Mouse (Mus musculus): ENCODE data around the gene Galm. TPM values are rescaled to one million over a fixed set of nuclear protein-coding genes. Genes with fewer than 3 reads are reported as not detected.
A peak's percentile ranks its signal among the peaks of the same experiment; 100 is the strongest.

Galm gene
- total RNA-seq (2014; rRNA removed) (1.9 and 2.6 TPM in 2 replicates), polyA plus RNA-seq (2015; fragmentation: Nextera tagmentation; extraction: Ambion mirVana) (2.4 and 2.8 TPM in 2 replicates)

GRCm38 (mm10) chr17:80127331-80128251 lies at the start of gene Galm:
TSS of gene Galm (plus strand) at chr17:80127471.
- peak; percentile 71 for DNase-seq (ENCODE audit: low spot score)
- 6% methylated on average over 30 of the region's 30 CpGs for WGBS
- Histone ChIP-seq H3K27me3 (ENCODE audit: insufficient read depth, low read length) (no peaks in the 10 kb centered on the region), H3K9ac (replicated peaks; ENCODE audit: low read length) (peak within 1 kb of the TSS; percentile 44), H3K4me1 (ENCODE audit: insufficient read depth, low read length) (no peaks in the 10 kb centered on the region), H3K4me2 (ENCODE audit: low read depth, low read length) (peak within 1 kb of the TSS; percentile 83), H3K4me3 (ENCODE audit: low read length) (peak within 1 kb of the TSS; percentile 48), H3K9me3 (ENCODE audit: low read length) (no peaks in the 10 kb centered on the region), H3K27ac (peak within 1 kb of the TSS; percentile 27), H3K36me3 (ENCODE audit: insufficient read depth, low read length) (no peaks in the 10 kb centered on the region)
- no peak for TF ChIP-seq CTCF (IDR thresholded peaks at IDR 0.05; ENCODE audit: low read depth)
- ATAC-seq = peak; percentile 82

DNA sequence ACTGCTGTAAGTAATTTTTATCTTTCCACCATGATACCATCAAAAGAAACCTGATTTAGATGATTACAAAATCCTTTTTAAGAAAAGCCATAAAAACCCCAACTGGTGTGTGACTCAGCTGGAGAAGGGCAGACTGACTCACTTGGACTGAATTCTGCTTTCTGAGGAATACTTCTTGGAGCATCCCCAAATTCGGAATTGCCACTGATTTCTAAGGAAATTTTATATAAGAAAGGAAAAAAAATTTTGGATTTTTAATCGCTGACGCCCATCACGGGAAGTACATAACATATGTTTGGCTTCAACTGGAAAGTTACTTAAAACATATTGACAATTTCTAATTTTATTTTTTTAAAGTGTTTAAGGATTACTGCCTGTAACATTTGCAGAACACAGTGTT lies 48.5 kb upstream of the Galm start:
- no peak overlapping the region for H3K27ac ChIP-seq
- no peak overlapping the region for H3K9ac ChIP-seq (replicated peaks; ENCODE audit: low read length)
- no peaks in the 10 kb centered on the region for H3K27me3 ChIP-seq (ENCODE audit: insufficient read depth, low read length)
- no peak overlapping the region for H3K4me2 ChIP-seq (ENCODE audit: low read depth, low read length)
- H3K9me3 ChIP-seq (ENCODE audit: low read length) = no peaks in the 10 kb centered on the region
- no peaks in the 10 kb centered on the region for H3K4me1 ChIP-seq (ENCODE audit: insufficient read depth, low read length)
- DNase-seq (ENCODE audit: low spot score) = no peak
- no peak for ATAC-seq
- H3K36me3 ChIP-seq (ENCODE audit: insufficient read depth, low read length) = no peaks in the 10 kb centered on the region
- H3K4me3 ChIP-seq (ENCODE audit: low read length) = no peak overlapping the region
- 88% methylated on average over 4 of the region's 4 CpGs for WGBS
- no peak for TF ChIP-seq CTCF (IDR thresholded peaks at IDR 0.05; ENCODE audit: low read depth)

- H3K9ac ChIP-seq (replicated peaks; ENCODE audit: low read length) = no peak overlapping the region
- WGBS = 77% methylated on average over 6 of the region's 6 CpGs
- H3K4me1 ChIP-seq (ENCODE audit: insufficient read depth, low read length) = no peaks in the 10 kb centered on the region
- ATAC-seq = no peak
- TF ChIP-seq CTCF (IDR thresholded peaks at IDR 0.05; ENCODE audit: low read depth) = no peak
- DNase-seq (ENCODE audit: low spot score) = no peak
- no peak overlapping the region for H3K4me3 ChIP-seq (ENCODE audit: low read length)
- H3K4me2 ChIP-seq (ENCODE audit: low read depth, low read length) = no peak overlapping the region
- no peaks in the 10 kb centered on the region for H3K9me3 ChIP-seq (ENCODE audit: low read length)
- H3K27ac ChIP-seq = no peak overlapping the region
- H3K36me3 ChIP-seq (ENCODE audit: insufficient read depth, low read length) = no peaks in the 10 kb centered on the region
- H3K27me3 ChIP-seq (ENCODE audit: insufficient read depth, low read length) = no peaks in the 10 kb centered on the region
These were observed 44.0 kb upstream of the Galm start for GRCm38 (mm10) chr17:80083223-80083622.

DNA sequence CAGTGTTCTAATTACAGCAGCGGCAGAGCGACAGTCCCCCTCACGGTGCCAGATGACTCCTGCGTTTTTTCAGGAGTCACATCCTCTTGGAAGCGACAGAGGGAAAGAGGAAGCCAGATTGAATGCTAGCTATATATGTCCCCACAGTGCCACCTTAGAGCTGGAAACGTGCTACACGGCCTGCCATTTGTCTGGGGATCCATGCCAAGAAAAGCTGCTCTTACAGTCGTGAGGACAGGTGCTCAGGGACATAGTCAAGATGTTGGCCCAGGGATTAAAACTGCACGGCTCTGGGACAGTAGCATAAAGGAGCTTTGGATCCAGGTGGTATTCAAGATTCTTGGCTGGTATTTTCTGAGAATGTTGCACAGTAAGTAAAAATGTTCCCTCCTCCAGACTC lies 42.8 kb upstream of the Galm start:
- 63% methylated on average over 9 of the region's 9 CpGs for WGBS
- Histone ChIP-seq H3K4me3 (ENCODE audit: low read length) (no peak overlapping the region), H3K9me3 (ENCODE audit: low read length) (no peaks in the 10 kb centered on the region), H3K36me3 (ENCODE audit: insufficient read depth, low read length) (no peaks in the 10 kb centered on the region), H3K27ac (no peak overlapping the region), H3K27me3 (ENCODE audit: insufficient read depth, low read length) (no peaks in the 10 kb centered on the region), H3K4me2 (ENCODE audit: low read depth, low read length) (no peak overlapping the region), H3K9ac (replicated peaks; ENCODE audit: low read length) (no peak overlapping the region), H3K4me1 (ENCODE audit: insufficient read depth, low read length) (no peaks in the 10 kb centered on the region)
- TF ChIP-seq CTCF (IDR thresholded peaks at IDR 0.05; ENCODE audit: low read depth) = no peak
- DNase-seq (ENCODE audit: low spot score) = no peak
- ATAC-seq = no peak

- Histone ChIP-seq H3K9me3 (ENCODE audit: low read length) (no peaks in the 10 kb centered on the region), H3K4me3 (ENCODE audit: low read length) (no peak overlapping the region), H3K4me1 (ENCODE audit: insufficient read depth, low read length) (no peaks in the 10 kb centered on the region), H3K27ac (no peak overlapping the region), H3K9ac (replicated peaks; ENCODE audit: low read length) (no peak overlapping the region), H3K36me3 (ENCODE audit: insufficient read depth, low read length) (no peaks in the 10 kb centered on the region), H3K4me2 (ENCODE audit: low read depth, low read length) (no peak overlapping the region), H3K27me3 (ENCODE audit: insufficient read depth, low read length) (no peaks in the 10 kb centered on the region)
- ATAC-seq (no peak), DNase-seq (ENCODE audit: low spot score) (no peak)
- WGBS = 88% methylated on average over 11 of the region's 11 CpGs
- no peak for TF ChIP-seq CTCF (IDR thresholded peaks at IDR 0.05; ENCODE audit: low read depth)
These were observed 40.7 kb upstream of the Galm start for GRCm38 (mm10) chr17:80086591-80086990.

GRCm38 (mm10) chr17:80088168-80088567 lies 39.1 kb upstream of the Galm start:
- no peaks in the 10 kb centered on the region for H3K9me3 ChIP-seq (ENCODE audit: low read length)
- WGBS = 87% methylated on average over 3 of the region's 3 CpGs

DNA sequence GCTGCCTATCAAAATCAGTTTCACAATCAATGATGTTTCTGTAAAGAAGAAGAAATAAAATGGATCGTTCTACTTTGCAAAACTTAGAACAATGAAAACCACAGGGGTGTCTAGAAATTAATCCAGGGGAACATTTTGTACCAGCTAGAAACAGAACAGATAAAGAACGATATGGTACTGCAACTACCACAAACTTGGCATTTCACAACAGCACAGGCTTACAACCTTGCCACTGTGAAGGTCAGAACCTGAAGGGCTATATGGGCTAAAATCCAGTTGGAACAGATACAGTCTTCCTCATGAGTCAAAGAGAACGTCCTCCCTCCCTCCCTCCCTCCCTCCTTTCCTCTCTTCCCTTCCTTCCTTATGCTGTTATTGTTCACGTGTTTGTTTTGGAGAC lies 36.7 kb upstream of the Galm start:
- 73% methylated on average over 4 of the region's 4 CpGs for WGBS
- DNase-seq (ENCODE audit: low spot score) (no peak), ATAC-seq (no peak)
- Histone ChIP-seq H3K4me1 (ENCODE audit: insufficient read depth, low read length) (no peaks in the 10 kb centered on the region), H3K27ac (no peak overlapping the region), H3K36me3 (ENCODE audit: insufficient read depth, low read length) (no peaks in the 10 kb centered on the region), H3K4me2 (ENCODE audit: low read depth, low read length) (no peak overlapping the region), H3K27me3 (ENCODE audit: insufficient read depth, low read length) (no peaks in the 10 kb centered on the region), H3K9me3 (ENCODE audit: low read length) (no peaks in the 10 kb centered on the region), H3K9ac (replicated peaks; ENCODE audit: low read length) (no peak overlapping the region), H3K4me3 (ENCODE audit: low read length) (no peak overlapping the region)
- TF ChIP-seq CTCF (IDR thresholded peaks at IDR 0.05; ENCODE audit: low read depth) = no peak

More at GRCm38 (mm10) chr17:80088168-80088567, 39.1 kb upstream of the Galm start:
- no peak overlapping the region for H3K4me3 ChIP-seq (ENCODE audit: low read length)
- no peaks in the 10 kb centered on the region for H3K36me3 ChIP-seq (ENCODE audit: insufficient read depth, low read length)
- H3K27ac ChIP-seq = no peak overlapping the region
- no peaks in the 10 kb centered on the region for H3K27me3 ChIP-seq (ENCODE audit: insufficient read depth, low read length)
- no peak for DNase-seq (ENCODE audit: low spot score)
- no peak for TF ChIP-seq CTCF (IDR thresholded peaks at IDR 0.05; ENCODE audit: low read depth)
- ATAC-seq = no peak
- H3K4me2 ChIP-seq (ENCODE audit: low read depth, low read length) = no peak overlapping the region
- no peaks in the 10 kb centered on the region for H3K4me1 ChIP-seq (ENCODE audit: insufficient read depth, low read length)
- H3K9ac ChIP-seq (replicated peaks; ENCODE audit: low read length) = no peak overlapping the region

Data from hindbrain, postnatal 0 days (tissue).